Mouse (Mus musculus): Measurements from ENCODE around the gene Zfp219. TPM values are rescaled to one million over a fixed set of nuclear protein-coding genes. Genes with fewer than 3 reads are reported as not detected.

Zfp219 gene
- polyA plus RNA-seq, 1 experiment from 2014 or later: 24.4 TPM

- Histone ChIP-seq H3K36me3 (ENCODE audit: control insufficient read depth, insufficient read depth, low read length) (no peaks in the 10 kb centered on the region), H3K4me2 (ENCODE audit: low read depth, low read length) (peak overlapping the region; percentile 77), H3K4me3 (replicated peaks; ENCODE audit: low read length) (peak overlapping the region; percentile 70), H3K4me1 (ENCODE audit: control insufficient read depth, insufficient read depth, low read length) (peaks cover 43% of the 10 kb centered on the region), H3K27ac (ENCODE audit: low read length) (peak overlapping the region; percentile 100), H3K27me3 (ENCODE audit: control insufficient read depth, insufficient read depth, low read length) (no peaks in the 10 kb centered on the region), H3K9ac (ENCODE audit: low read length) (peak overlapping the region; percentile 94), H3K9me3 (replicated peaks; ENCODE audit: control insufficient read depth, low read length) (no peaks in the 10 kb centered on the region)
- ATAC-seq (ENCODE audit: insufficient read depth, low FRiP score): peak; percentile 89
- under 1% methylated on average over 74 of the region's 74 CpGs for whole genome bisulfite sequencing
These were observed 768 bp downstream of the Zfp219 start for GRCm38 (mm10) chr14:52019590-52020340.

- H3K9me3 ChIP-seq (replicated peaks; ENCODE audit: control insufficient read depth, low read length): no peaks in the 10 kb centered on the region
- H3K4me1 ChIP-seq (ENCODE audit: control insufficient read depth, insufficient read depth, low read length): peaks cover 43% of the 10 kb centered on the region
- 26% methylated on average over 12 of the region's 12 CpGs for WGBS
- peak; percentile 1; the same call in 1 of the 2 replicates for ATAC-seq (ENCODE audit: insufficient read depth, low FRiP score)
- H3K9ac ChIP-seq (ENCODE audit: low read length): peak overlapping the region; percentile 94
- peak overlapping the region; percentile 100 for H3K27ac ChIP-seq (ENCODE audit: low read length)
- H3K27me3 ChIP-seq (ENCODE audit: control insufficient read depth, insufficient read depth, low read length): no peaks in the 10 kb centered on the region
- peak overlapping the region; percentile 77 for H3K4me2 ChIP-seq (ENCODE audit: low read depth, low read length)
- H3K4me3 ChIP-seq (replicated peaks; ENCODE audit: low read length): peak overlapping the region; percentile 70
- H3K36me3 ChIP-seq (ENCODE audit: control insufficient read depth, insufficient read depth, low read length): no peaks in the 10 kb centered on the region
These were observed 1.4 kb downstream of the Zfp219 start for GRCm38 (mm10) chr14:52019051-52019589.

- Histone ChIP-seq H3K4me2 (ENCODE audit: low read depth, low read length) (peak overlapping the region; percentile 77), H3K9ac (ENCODE audit: low read length) (peak overlapping the region; percentile 94), H3K36me3 (ENCODE audit: control insufficient read depth, insufficient read depth, low read length) (no peaks in the 10 kb centered on the region), H3K27me3 (ENCODE audit: control insufficient read depth, insufficient read depth, low read length) (no peaks in the 10 kb centered on the region), H3K9me3 (replicated peaks; ENCODE audit: control insufficient read depth, low read length) (no peaks in the 10 kb centered on the region), H3K4me3 (replicated peaks; ENCODE audit: low read length) (peak overlapping the region; percentile 70), H3K4me1 (ENCODE audit: control insufficient read depth, insufficient read depth, low read length) (peaks cover 43% of the 10 kb centered on the region), H3K27ac (ENCODE audit: low read length) (peak overlapping the region; percentile 100)
- no peak for ATAC-seq (ENCODE audit: insufficient read depth, low FRiP score)
- WGBS: 86% methylated on average over 15 of the region's 15 CpGs
These were observed 2.1 kb downstream of the Zfp219 start for GRCm38 (mm10) chr14:52018248-52019050.

- Histone ChIP-seq H3K4me1 (ENCODE audit: control insufficient read depth, insufficient read depth, low read length) (peaks cover 40% of the 10 kb centered on the region), H3K4me2 (ENCODE audit: low read depth, low read length) (no peak overlapping the region), H3K27ac (ENCODE audit: low read length) (no peak overlapping the region)
These were observed 2.9 kb downstream of the Zfp219 start for GRCm38 (mm10) chr14:52017662-52018061.

GRCm38 (mm10) chr14:52016625-52017405, 3.7 kb downstream of the Zfp219 start:
- ATAC-seq (ENCODE audit: insufficient read depth, low FRiP score): no peak
- H3K36me3 ChIP-seq (ENCODE audit: control insufficient read depth, insufficient read depth, low read length): no peaks in the 10 kb centered on the region
- no peaks in the 10 kb centered on the region for H3K27me3 ChIP-seq (ENCODE audit: control insufficient read depth, insufficient read depth, low read length)
- H3K4me3 ChIP-seq (replicated peaks; ENCODE audit: low read length): 0 out of 2 replicates have a peak overlapping the region, but pooled peaks have one; percentile 0
- no peaks in the 10 kb centered on the region for H3K9me3 ChIP-seq (replicated peaks; ENCODE audit: control insufficient read depth, low read length)
- H3K4me1 ChIP-seq (ENCODE audit: control insufficient read depth, insufficient read depth, low read length): peaks cover 36% of the 10 kb centered on the region
- WGBS: 80% methylated on average over 13 of the region's 13 CpGs
- H3K9ac ChIP-seq (ENCODE audit: low read length): peak overlapping the region; percentile 14; the same call in 1 of the 2 replicates
- peak overlapping the region; percentile 96 for H3K27ac ChIP-seq (ENCODE audit: low read length)
- no peak overlapping the region for H3K4me2 ChIP-seq (ENCODE audit: low read depth, low read length)

More at GRCm38 (mm10) chr14:52017662-52018061, 2.9 kb downstream of the Zfp219 start:
- H3K9ac ChIP-seq (ENCODE audit: low read length): no peak overlapping the region
- no peak for ATAC-seq (ENCODE audit: insufficient read depth, low FRiP score)
- H3K27me3 ChIP-seq (ENCODE audit: control insufficient read depth, insufficient read depth, low read length): no peaks in the 10 kb centered on the region
- H3K36me3 ChIP-seq (ENCODE audit: control insufficient read depth, insufficient read depth, low read length): no peaks in the 10 kb centered on the region
- H3K4me3 ChIP-seq (replicated peaks; ENCODE audit: low read length): no peak overlapping the region
- 72% methylated on average over 4 of the region's 4 CpGs for WGBS
- H3K9me3 ChIP-seq (replicated peaks; ENCODE audit: control insufficient read depth, low read length): no peaks in the 10 kb centered on the region

GRCm38 (mm10) chr14:52015445-52016100, 5.0 kb downstream of the Zfp219 start, which contains the start of gene Tmem253:
Tmem253 (plus strand) TSS chr14:52015658.
- peak within 1 kb of the TSS; percentile 82 for H3K4me2 ChIP-seq (ENCODE audit: low read depth, low read length)
- peak within 1 kb of the TSS; percentile 89 for H3K9ac ChIP-seq (ENCODE audit: low read length)
- H3K4me1 ChIP-seq (ENCODE audit: control insufficient read depth, insufficient read depth, low read length): peaks cover 37% of the 10 kb centered on the region
- no peaks in the 10 kb centered on the region for H3K27me3 ChIP-seq (ENCODE audit: control insufficient read depth, insufficient read depth, low read length)
- WGBS: 17% methylated on average over 6 of the region's 6 CpGs
- H3K27ac ChIP-seq (ENCODE audit: low read length): peak within 1 kb of the TSS; percentile 96
- no peak for ATAC-seq (ENCODE audit: insufficient read depth, low FRiP score)
- peak within 1 kb of the TSS; percentile 72 for H3K4me3 ChIP-seq (replicated peaks; ENCODE audit: low read length)
- no peaks in the 10 kb centered on the region for H3K9me3 ChIP-seq (replicated peaks; ENCODE audit: control insufficient read depth, low read length)
- no peaks in the 10 kb centered on the region for H3K36me3 ChIP-seq (ENCODE audit: control insufficient read depth, insufficient read depth, low read length)

GRCm38 (mm10) chr14:52014761-52015311, 5.7 kb downstream of the Zfp219 start:
- peak; percentile 46 for ATAC-seq (ENCODE audit: insufficient read depth, low FRiP score)

GRCm38 (mm10) chr14:52014271-52014760, 6.2 kb downstream of the Zfp219 start:
- Histone ChIP-seq H3K36me3 (ENCODE audit: control insufficient read depth, insufficient read depth, low read length) (no peaks in the 10 kb centered on the region), H3K27ac (ENCODE audit: low read length) (peak overlapping the region; percentile 96), H3K27me3 (ENCODE audit: control insufficient read depth, insufficient read depth, low read length) (no peaks in the 10 kb centered on the region), H3K4me1 (ENCODE audit: control insufficient read depth, insufficient read depth, low read length) (peaks cover 47% of the 10 kb centered on the region), H3K4me3 (replicated peaks; ENCODE audit: low read length) (peak overlapping the region; percentile 72), H3K9ac (ENCODE audit: low read length) (peak overlapping the region; percentile 89), H3K9me3 (replicated peaks; ENCODE audit: control insufficient read depth, low read length) (no peaks in the 10 kb centered on the region), H3K4me2 (ENCODE audit: low read depth, low read length) (peak overlapping the region; percentile 82)
- 4% methylated on average over 14 of the region's 80 CpGs for WGBS
- ATAC-seq (ENCODE audit: insufficient read depth, low FRiP score): peak; percentile 27; the same call in 1 of the 2 replicates

More at GRCm38 (mm10) chr14:52014761-52015311, 5.7 kb downstream of the Zfp219 start:
- Histone ChIP-seq H3K4me2 (ENCODE audit: low read depth, low read length) (peak overlapping the region; percentile 82), H3K27ac (ENCODE audit: low read length) (peak overlapping the region; percentile 96), H3K27me3 (ENCODE audit: control insufficient read depth, insufficient read depth, low read length) (no peaks in the 10 kb centered on the region), H3K9ac (ENCODE audit: low read length) (peak overlapping the region; percentile 89), H3K4me1 (ENCODE audit: control insufficient read depth, insufficient read depth, low read length) (peaks cover 44% of the 10 kb centered on the region), H3K4me3 (replicated peaks; ENCODE audit: low read length) (peak overlapping the region; percentile 72), H3K9me3 (replicated peaks; ENCODE audit: control insufficient read depth, low read length) (no peaks in the 10 kb centered on the region), H3K36me3 (ENCODE audit: control insufficient read depth, insufficient read depth, low read length) (no peaks in the 10 kb centered on the region)
- under 1% methylated on average over 23 of the region's 28 CpGs for WGBS

All from stomach, embryonic 16.5 days (tissue).